Mouse (Mus musculus): Measurements from ENCODE around the gene Dennd4b. TPM values are rescaled to one million over a fixed set of nuclear protein-coding genes. Genes with fewer than 3 reads are reported as not detected.

Gene Dennd4b
- total and polyA plus RNA-seq, 2 experiments, result 2.2 to 9.2 TPM

DNA sequence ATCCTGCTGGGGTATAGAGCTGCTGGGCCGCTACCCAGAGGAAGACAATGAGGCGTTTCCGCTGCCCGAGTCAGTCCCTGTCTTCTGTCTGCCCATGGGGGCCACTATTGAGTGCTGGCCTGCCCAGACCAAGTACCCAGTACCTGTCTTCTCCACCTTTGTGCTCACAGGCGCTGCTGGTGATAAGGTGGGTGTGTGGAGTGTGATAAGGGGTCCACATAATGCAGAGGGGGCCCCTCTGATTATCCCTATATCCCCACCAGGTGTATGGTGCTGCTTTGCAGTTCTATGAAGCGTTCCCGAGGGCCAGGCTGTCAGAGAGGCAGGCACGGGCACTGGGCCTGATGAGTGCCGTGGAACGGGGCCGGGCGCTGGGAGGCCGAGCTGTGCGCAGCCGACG, 4.0 kb downstream of the Dennd4b start:
- peaks cover 4% of the 10 kb centered on the region for H3K4me1 ChIP-seq (ENCODE audit: control insufficient read depth, insufficient read depth, low read length)
- no peak overlapping the region for H3K9ac ChIP-seq (ENCODE audit: low read depth, low read length)
- 96% methylated on average over 16 of the region's 16 CpGs for WGBS
- no peak overlapping the region for H3K27ac ChIP-seq (replicated peaks; ENCODE audit: insufficient read depth, low read depth, low read length)
- no peaks in the 10 kb centered on the region for H3K27me3 ChIP-seq (ENCODE audit: control insufficient read depth, insufficient read depth, low read length)
- H3K79me2 ChIP-seq (ENCODE audit: control insufficient read depth, insufficient read depth, low read length), result no peaks in the 10 kb centered on the region
- H3K4me3 ChIP-seq (ENCODE audit: insufficient read depth, low read depth, low read length), result no peak overlapping the region
- no peak for DNase-seq (ENCODE audit: extremely low read depth, low read depth, low spot score)
- TF ChIP-seq POLR2A (IDR thresholded peaks at IDR 0.05; ENCODE audit: extremely low read depth, insufficient read depth, low read length) (no peak), CTCF (IDR thresholded peaks at IDR 0.05; ENCODE audit: low read depth, low read length) (no peak)
- peaks cover 2% of the 10 kb centered on the region; the same call in 1 of the 2 replicates for H3K36me3 ChIP-seq (ENCODE audit: control insufficient read depth, insufficient read depth, low read length)

DNA sequence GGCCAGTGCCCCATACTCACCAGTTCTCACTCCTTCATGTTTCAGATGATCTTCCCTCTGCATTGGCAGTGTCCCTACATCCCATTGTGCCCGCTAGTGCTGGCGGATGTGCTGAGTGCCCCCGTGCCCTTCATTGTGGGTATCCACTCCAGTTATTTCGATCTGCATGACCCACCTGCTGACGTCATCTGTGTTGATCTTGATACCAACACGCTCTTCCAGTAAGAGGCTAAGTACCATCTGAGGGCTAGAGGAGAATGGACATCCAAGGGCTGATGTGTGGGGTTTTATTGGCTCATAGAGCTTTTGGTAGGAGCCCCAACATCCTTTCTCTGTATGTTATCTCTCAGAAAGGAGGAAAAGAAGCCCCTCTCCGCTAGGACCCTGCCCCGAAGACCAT, 5.8 kb downstream of the Dennd4b start:
- 92% methylated on average over 8 of the region's 8 CpGs for WGBS
- no peaks in the 10 kb centered on the region for H3K4me1 ChIP-seq (ENCODE audit: control insufficient read depth, insufficient read depth, low read length)
- no peaks in the 10 kb centered on the region for H3K79me2 ChIP-seq (ENCODE audit: control insufficient read depth, insufficient read depth, low read length)
- H3K27me3 ChIP-seq (ENCODE audit: control insufficient read depth, insufficient read depth, low read length), result no peaks in the 10 kb centered on the region
- H3K9ac ChIP-seq (ENCODE audit: low read depth, low read length), result no peak overlapping the region
- peaks cover 4% of the 10 kb centered on the region; the same call in 1 of the 2 replicates for H3K36me3 ChIP-seq (ENCODE audit: control insufficient read depth, insufficient read depth, low read length)
- no peak for TF ChIP-seq POLR2A (IDR thresholded peaks at IDR 0.05; ENCODE audit: extremely low read depth, insufficient read depth, low read length)
- TF ChIP-seq CTCF (IDR thresholded peaks at IDR 0.05; ENCODE audit: low read depth, low read length), result no peak
- no peak for DNase-seq (ENCODE audit: extremely low read depth, low read depth, low spot score)
- no peak overlapping the region for H3K27ac ChIP-seq (replicated peaks; ENCODE audit: insufficient read depth, low read depth, low read length)
- H3K4me3 ChIP-seq (ENCODE audit: insufficient read depth, low read depth, low read length), result no peak overlapping the region

DNA sequence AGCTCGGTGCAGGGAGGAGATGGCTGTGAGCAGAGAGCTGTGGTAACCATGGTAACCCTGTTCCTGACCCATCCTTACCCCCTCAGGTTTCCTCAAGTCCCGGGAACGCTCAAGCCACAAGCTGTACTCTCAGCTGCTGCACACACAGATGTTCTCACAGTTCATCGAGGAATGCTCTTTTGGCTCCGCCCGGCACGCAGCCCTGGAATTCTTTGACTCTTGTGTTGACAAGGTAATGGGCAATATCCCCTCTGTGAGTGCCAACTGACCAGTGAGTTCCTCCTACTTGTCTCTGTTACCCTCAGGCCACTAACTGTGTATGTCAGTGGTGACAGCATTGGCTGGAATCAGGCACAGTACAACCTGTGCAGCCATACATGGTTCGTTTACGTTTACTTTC, 7.2 kb downstream of the Dennd4b start:
- H3K36me3 ChIP-seq (ENCODE audit: control insufficient read depth, insufficient read depth, low read length), result peaks cover 4% of the 10 kb centered on the region; the same call in 1 of the 2 replicates
- no peak overlapping the region for H3K27ac ChIP-seq (replicated peaks; ENCODE audit: insufficient read depth, low read depth, low read length)
- H3K79me2 ChIP-seq (ENCODE audit: control insufficient read depth, insufficient read depth, low read length), result no peaks in the 10 kb centered on the region
- no peaks in the 10 kb centered on the region for H3K4me1 ChIP-seq (ENCODE audit: control insufficient read depth, insufficient read depth, low read length)
- H3K4me3 ChIP-seq (ENCODE audit: insufficient read depth, low read depth, low read length), result no peak overlapping the region
- H3K9ac ChIP-seq (ENCODE audit: low read depth, low read length), result no peak overlapping the region
- H3K27me3 ChIP-seq (ENCODE audit: control insufficient read depth, insufficient read depth, low read length), result no peaks in the 10 kb centered on the region
- DNase-seq (ENCODE audit: extremely low read depth, low read depth, low spot score), result no peak
- no peak for TF ChIP-seq CTCF (IDR thresholded peaks at IDR 0.05; ENCODE audit: low read depth, low read length)
- no peak for TF ChIP-seq POLR2A (IDR thresholded peaks at IDR 0.05; ENCODE audit: extremely low read depth, insufficient read depth, low read length)
- WGBS, result 86% methylated on average over 9 of the region's 9 CpGs

DNA sequence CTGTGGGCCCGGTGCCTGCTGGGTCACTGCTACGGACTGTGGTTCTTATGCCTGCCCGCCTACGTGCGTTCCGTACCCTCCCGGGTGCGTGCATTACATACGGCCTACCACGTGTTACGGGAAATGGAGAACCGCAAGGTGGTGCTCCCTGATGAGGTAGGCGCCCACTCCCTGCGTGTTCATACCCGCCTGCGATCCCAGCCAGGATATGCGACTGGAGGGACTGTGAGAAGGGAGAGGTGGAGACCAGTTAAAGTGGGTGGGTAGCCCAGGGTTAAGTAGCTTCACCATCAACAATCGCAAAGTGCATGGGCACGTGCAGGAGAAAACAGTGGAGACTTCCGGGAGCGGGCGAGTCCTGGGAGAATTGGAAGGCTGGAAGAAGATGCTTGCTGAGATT, 8.9 kb downstream of the Dennd4b start:
- Histone ChIP-seq H3K27ac (replicated peaks; ENCODE audit: insufficient read depth, low read depth, low read length) (no peak overlapping the region), H3K27me3 (ENCODE audit: control insufficient read depth, insufficient read depth, low read length) (no peaks in the 10 kb centered on the region), H3K9ac (ENCODE audit: low read depth, low read length) (no peak overlapping the region), H3K4me1 (ENCODE audit: control insufficient read depth, insufficient read depth, low read length) (no peaks in the 10 kb centered on the region), H3K4me3 (ENCODE audit: insufficient read depth, low read depth, low read length) (no peak overlapping the region), H3K79me2 (ENCODE audit: control insufficient read depth, insufficient read depth, low read length) (no peaks in the 10 kb centered on the region), H3K36me3 (ENCODE audit: control insufficient read depth, insufficient read depth, low read length) (peaks cover 4% of the 10 kb centered on the region; the same call in 1 of the 2 replicates)
- TF ChIP-seq CTCF (IDR thresholded peaks at IDR 0.05; ENCODE audit: low read depth, low read length), result no peak
- TF ChIP-seq POLR2A (IDR thresholded peaks at IDR 0.05; ENCODE audit: extremely low read depth, insufficient read depth, low read length), result no peak
- WGBS, result 95% methylated on average over 22 of the region's 22 CpGs
- DNase-seq (ENCODE audit: extremely low read depth, low read depth, low spot score), result no peak

DNA sequence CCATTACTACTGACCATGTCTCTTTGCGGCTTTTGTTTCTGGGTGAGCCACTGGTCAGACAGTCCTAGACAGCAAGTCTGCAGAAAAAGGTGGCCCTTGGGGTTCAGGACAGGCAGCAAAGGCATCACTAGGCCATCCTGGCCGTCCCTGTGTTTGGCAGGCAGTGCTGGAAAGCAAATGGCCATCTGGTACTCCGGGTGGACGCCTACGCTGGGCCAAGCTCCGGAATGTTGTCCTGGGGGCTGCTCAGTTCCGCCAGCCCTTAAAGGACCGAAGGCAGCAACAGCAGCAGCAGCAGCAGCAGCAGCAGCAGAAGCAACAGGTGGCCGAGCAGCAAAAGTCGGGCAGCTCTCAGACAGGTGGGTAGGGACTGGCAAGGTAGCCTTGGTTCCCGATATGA, 10.3 kb downstream of the Dennd4b start:
- H3K4me1 ChIP-seq (ENCODE audit: control insufficient read depth, insufficient read depth, low read length), result no peaks in the 10 kb centered on the region
- H3K9ac ChIP-seq (ENCODE audit: low read depth, low read length), result no peak overlapping the region
- WGBS, result 92% methylated on average over 11 of the region's 11 CpGs
- TF ChIP-seq POLR2A (IDR thresholded peaks at IDR 0.05; ENCODE audit: extremely low read depth, insufficient read depth, low read length) (no peak), CTCF (IDR thresholded peaks at IDR 0.05; ENCODE audit: low read depth, low read length) (no peak)
- peaks cover 9% of the 10 kb centered on the region for H3K36me3 ChIP-seq (ENCODE audit: control insufficient read depth, insufficient read depth, low read length)
- DNase-seq (ENCODE audit: extremely low read depth, low read depth, low spot score), result no peak
- no peak overlapping the region for H3K4me3 ChIP-seq (ENCODE audit: insufficient read depth, low read depth, low read length)
- no peaks in the 10 kb centered on the region for H3K79me2 ChIP-seq (ENCODE audit: control insufficient read depth, insufficient read depth, low read length)
- no peaks in the 10 kb centered on the region for H3K27me3 ChIP-seq (ENCODE audit: control insufficient read depth, insufficient read depth, low read length)
- no peak overlapping the region for H3K27ac ChIP-seq (replicated peaks; ENCODE audit: insufficient read depth, low read depth, low read length)

DNA sequence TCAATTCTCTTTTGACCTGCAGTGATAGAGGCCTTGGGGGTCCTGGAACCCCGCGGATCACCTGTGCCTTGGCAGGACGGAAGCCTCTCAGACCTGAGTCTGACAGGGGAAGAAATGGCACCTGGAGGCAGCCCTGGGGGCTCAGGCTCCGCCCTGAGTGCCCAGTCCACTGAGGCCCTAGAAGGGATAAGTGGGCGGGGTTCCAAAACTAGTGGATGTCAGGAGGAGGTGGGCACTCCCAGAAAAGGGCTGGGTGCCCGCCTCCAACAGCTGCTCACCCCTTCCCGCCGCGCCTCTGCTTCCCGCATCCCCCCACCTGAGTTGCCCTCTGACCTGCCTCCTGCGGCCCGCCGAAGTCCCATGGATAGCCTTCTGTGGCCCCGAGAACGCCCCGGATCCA, 11.9 kb downstream of the Dennd4b start:
- no peak for DNase-seq (ENCODE audit: extremely low read depth, low read depth, low spot score)
- H3K4me3 ChIP-seq (ENCODE audit: insufficient read depth, low read depth, low read length), result no peak overlapping the region
- H3K9ac ChIP-seq (ENCODE audit: low read depth, low read length), result no peak overlapping the region
- no peak for TF ChIP-seq CTCF (IDR thresholded peaks at IDR 0.05; ENCODE audit: low read depth, low read length)
- no peak for TF ChIP-seq POLR2A (IDR thresholded peaks at IDR 0.05; ENCODE audit: extremely low read depth, insufficient read depth, low read length)
- H3K27me3 ChIP-seq (ENCODE audit: control insufficient read depth, insufficient read depth, low read length), result no peaks in the 10 kb centered on the region
- no peak overlapping the region for H3K27ac ChIP-seq (replicated peaks; ENCODE audit: insufficient read depth, low read depth, low read length)
- H3K4me1 ChIP-seq (ENCODE audit: control insufficient read depth, insufficient read depth, low read length), result no peaks in the 10 kb centered on the region
- WGBS, result 85% methylated on average over 16 of the region's 16 CpGs
- H3K36me3 ChIP-seq (ENCODE audit: control insufficient read depth, insufficient read depth, low read length), result peaks cover 9% of the 10 kb centered on the region
- H3K79me2 ChIP-seq (ENCODE audit: control insufficient read depth, insufficient read depth, low read length), result no peaks in the 10 kb centered on the region
